Mouse (Mus musculus): ENCODE measurements around the gene Brwd1.
"Not testable (repeated sequence)": the region's sequence is repeated elsewhere in the genome, so short reads cannot be mapped to it uniquely, and the experiment has no call there.

DNA sequence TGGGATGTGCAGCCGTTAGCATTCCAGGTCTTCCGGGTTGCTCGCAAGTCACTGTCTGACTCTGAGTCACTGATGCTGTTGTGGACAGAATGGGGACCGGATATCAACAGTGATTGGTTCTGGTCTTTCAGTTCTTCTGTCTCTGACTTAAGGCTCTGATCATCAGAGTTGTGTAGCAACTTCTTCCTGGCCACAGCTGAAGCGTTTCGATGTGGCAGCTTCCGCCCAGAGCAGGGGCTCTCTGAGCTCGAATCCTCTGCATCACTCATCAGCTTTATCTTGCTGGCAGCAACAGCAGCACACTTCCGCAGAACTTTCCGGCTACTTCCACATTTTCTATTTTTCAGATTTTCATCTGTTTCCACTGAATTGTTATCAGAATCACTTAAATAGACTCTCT lies 73.2 kb downstream of the Brwd1 start:
- TF ChIP-seq CTCF, POLR2A (IDR thresholded peaks at IDR 0.05; ENCODE audit: insufficient read depth, low read depth, low read length): not testable (repeated sequence)

Measured in olfactory bulb, adult 2 months (tissue).